Mouse (Mus musculus) stomach, embryonic 14.5 days (tissue): ENCODE measurements around the gene Gm21861. TPM values are rescaled to one million over a fixed set of nuclear protein-coding genes. Genes with fewer than 3 reads are reported as not detected.
"Not testable (repeated sequence)": the region's sequence is repeated elsewhere in the genome, so short reads cannot be mapped to it uniquely, and the experiment has no call there.

ENCODE experiments used
- ATAC-seq: fragments of 200-750 bp; cut with Nextera tagmentation; 2 replicates; pipeline ENCODE4 v1.8.0; 2017; ENCODE audit warnings: low read depth, moderate TSS enrichment; ENCODE audit not compliant: insufficient number of reproducible peaks, insufficient read depth, low FRiP score
- H3K27ac ChIP-seq: fragments of 300-500 bp; sonication (generic); 2 replicates; pipeline ENCODE4 v1.5.1; 2014; ENCODE audit warnings: mild to moderate bottlenecking, low read length, moderate library complexity, mixed read lengths
- H3K27me3 ChIP-seq: fragments of 300-500 bp; sonication (generic); 2 replicates; pipeline ENCODE4 v1.6.1; 2014; ENCODE audit warnings: low read length, control low read depth, mixed read lengths; ENCODE audit not compliant: control insufficient read depth, insufficient read depth
- H3K36me3 ChIP-seq: fragments of 300-500 bp; sonication (generic); 2 replicates; pipeline ENCODE4 v1.6.1; 2014; ENCODE audit warnings: mild to moderate bottlenecking, control low read depth, low read length, moderate library complexity, mixed read lengths; ENCODE audit not compliant: control insufficient read depth, insufficient read depth
- H3K4me1 ChIP-seq: fragments of 300-500 bp; sonication (generic); 2 replicates; pipeline ENCODE4 v1.6.1; 2014; ENCODE audit warnings: low read length, control low read depth, mixed read lengths; ENCODE audit not compliant: control insufficient read depth, insufficient read depth
- H3K4me2 ChIP-seq: fragments of 300-500 bp; sonication (generic); replicated peaks from 2 replicates; pipeline ENCODE4 v1.6.1; 2014; ENCODE audit warnings: low read depth, low read length, control low read depth
- H3K4me3 ChIP-seq: fragments of 300-500 bp; sonication (generic); 2 replicates; pipeline ENCODE4 v1.5.1; 2014; ENCODE audit warnings: low read depth, low read length, control low read depth
- H3K9ac ChIP-seq: fragments of 300-500 bp; sonication (generic); replicated peaks from 2 replicates; pipeline ENCODE4 v1.6.1; 2014; ENCODE audit warnings: low read depth, mild to moderate bottlenecking, control low read depth, low read length, moderate library complexity, mixed read lengths
- H3K9me3 ChIP-seq: fragments of 300-500 bp; sonication (generic); 2 replicates; pipeline ENCODE4 v1.6.1; 2016; ENCODE audit warnings: low read depth, low read length, control low read depth; ENCODE audit not compliant: control insufficient read depth
- WGBS: fragments of 180-500 bp; shearing (Covaris S2); extraction: QIAGEN DNeasy Blood & Tissue Kit; methylation state at CpG from one replicate; pipeline ENCODE4 v1.1.7; 2014; 5-methylcytosine and 5-hydroxymethylcytosine counted together
- polyA plus RNA-seq: library from polyadenylated mRNA; unstranded; fragments of >200 nt; fragmentation: Nextera tagmentation; extraction: Ambion mirVana; gene quantifications from 2 replicates; pipeline ENCODE4 v1.2.1, GENCODE M21; 2014

Gm21861 gene
- polyA plus RNA-seq: not detected in 2 replicates

DNA sequence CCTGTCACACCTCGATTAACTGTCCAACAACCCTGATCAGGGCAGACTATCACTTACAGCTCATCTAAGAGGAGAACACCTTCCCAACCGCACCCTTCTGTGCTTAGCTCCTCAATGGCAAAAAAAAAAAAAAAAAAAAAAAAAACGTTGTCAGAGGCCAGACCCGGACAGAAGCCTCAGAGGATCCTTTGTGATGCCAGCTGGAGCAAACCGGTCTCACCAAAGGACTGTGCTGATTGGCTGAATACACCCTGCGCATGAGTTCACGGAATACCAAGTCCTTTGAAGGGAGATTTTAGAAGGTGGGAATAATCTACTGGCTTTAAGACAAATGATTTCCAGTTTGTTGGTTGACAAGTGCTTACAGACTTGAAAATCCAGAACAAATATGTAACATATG, at the start of gene Gm21861:
Gene Gm21861, minus strand, starts transcription at position 101 of the 400 bp plus-strand sequence.
- H3K9ac ChIP-seq, H3K4me3 ChIP-seq, H3K9me3 ChIP-seq, H3K4me1 ChIP-seq, H3K4me2 ChIP-seq, ATAC-seq, H3K27me3 ChIP-seq, H3K27ac ChIP-seq, H3K36me3 ChIP-seq: not testable (repeated sequence)
- WGBS: no CpG with 5 or more reads among the region's 7 CpGs
